Mouse (Mus musculus) adrenal gland, postnatal 14 days (tissue): Measurements from ENCODE around the gene Esp15. TPM values are rescaled to one million over a fixed set of nuclear protein-coding genes. Genes with fewer than 3 reads are reported as not detected.
"Not testable (repeated sequence)": the region's sequence is repeated elsewhere in the genome, so short reads cannot be mapped to it uniquely, and the experiment has no call there.

Source experiments
- DNase-seq: peaks from one replicate; pipeline ENCODE4 v3.0.0; 2021; ENCODE audit warnings: mixed read lengths
- long read RNA-seq, 2 experiments: library from polyadenylated mRNA; stranded (forward); transcript quantifications; one replicate each; pipeline ENCODE4 v2.0.0; 2021
- total RNA-seq: library from RNA; stranded (reverse); gene quantifications from 2 replicates; pipeline ENCODE4 v1.2.3, GENCODE M21; 2021

Gene Esp15
- not detected in 2 replicates for total RNA-seq
- long read RNA-seq, experiment 1 = 0 reads
- long read RNA-seq, experiment 2 = 0 reads

GRCm38 (mm10) chr17:39640654-39641053, at the start of gene Esp15:
Gene Esp15 (plus strand): TSS chr17:39640954.
- DNase-seq = not testable (repeated sequence)

GRCm38 (mm10) chr17:39591550-39591949, 49.2 kb upstream of the Esp15 start:
- DNase-seq = no peak

Other genes starting within 250 kb of the Esp15 start
- gene Esp18, start 234.6 kb upstream of the Esp15 start, total RNA-seq = not detected in 2 replicates
- not detected in 2 replicates for gene Esp16, start 104.8 kb upstream of the Esp15 start, total RNA-seq